In genomic region chr14:24841715-24842496, GRCm38 (mm10) we compare ENCODE assay signal across 9 mouse cellular contexts.
A peak's percentile ranks its signal among the peaks of the same experiment; 100 is the strongest.
DNase-seq lines count a peak whose midpoint lies in the region; ATAC-seq lines count a peak whose summit lies in the region.
"Had no signal": no experiment of that assay in that cellular context is flagged by ENCODE, and none has a peak within 500 bp of the region (broad histone marks: within the 10 kb centered on the region; RNA-seq: fewer than 3 reads in every experiment).

No protein-coding gene starts in this region.

- intact Hi-C loops in heart, postnatal 36 days (cut with DNase I): no loop called here

- H3K4me1 ChIP-seq in hindbrain, embryonic 16.5 days (ENCODE audit: control insufficient read depth, insufficient read depth, low read depth, low read length): peaks cover 23% of the 10 kb centered on the region
- H3K4me1 ChIP-seq in liver, embryonic 11.5 days (replicated peaks; ENCODE audit: control insufficient read depth, insufficient read depth, low read length): no peaks in the 10 kb centered on the region

- H3K4me3 ChIP-seq in hindbrain, embryonic 16.5 days (ENCODE audit: low read length): no peak overlapping the region
- no peak overlapping the region for H3K4me3 ChIP-seq in liver, embryonic 11.5 days (ENCODE audit: low read depth, low read length)

- 0 out of 2 replicates have a peak overlapping the region, but pooled peaks have one; percentile 20 for H3K4me2 ChIP-seq in hindbrain, embryonic 16.5 days (ENCODE audit: low read length)
- no peak overlapping the region for H3K4me2 ChIP-seq in liver, embryonic 11.5 days

- H3K9me3 ChIP-seq in hindbrain, embryonic 16.5 days (ENCODE audit: control insufficient read depth, low read length): no peaks in the 10 kb centered on the region
- H3K9me3 ChIP-seq in liver, embryonic 11.5 days (ENCODE audit: control insufficient read depth, low read length): no peaks in the 10 kb centered on the region

- ATAC-seq in hindbrain, embryonic 16.5 days: peak; percentile 89
- ATAC-seq in liver, embryonic 11.5 days (replicated peaks; ENCODE audit: low FRiP score): no peak

- DNase-seq in R1 (ENCODE audit: low read depth, low spot score): peak; percentile 46
- peak; percentile 30 for DNase-seq in embryo, embryonic 11.5 days (ENCODE audit: low read depth, low spot score)
- DNase-seq in mesoderm, embryonic 11.5 days (ENCODE audit: low read depth, low spot score): peak; percentile 76
- DNase-seq in telencephalon, adult 2 months (ENCODE audit: low read depth, low spot score): peak; percentile 90
- no peak for DNase-seq in adrenal gland, adult 2 months
- DNase-seq in heart, postnatal 36 days: no peak
- no peak for DNase-seq in liver, embryonic 11.5 days (ENCODE audit: low spot score)

- peak overlapping the region; percentile 54 for H3K9ac ChIP-seq in hindbrain, embryonic 16.5 days (ENCODE audit: low read depth, low read length)
- H3K9ac ChIP-seq in liver, embryonic 11.5 days (ENCODE audit: low read depth, low read length): no peak overlapping the region

- peak overlapping the region; percentile 92 for H3K27ac ChIP-seq in hindbrain, embryonic 16.5 days (ENCODE audit: low read depth, low read length)
- no peak overlapping the region for H3K27ac ChIP-seq in liver, embryonic 11.5 days (ENCODE audit: low read depth, low read length)

- no peaks in the 10 kb centered on the region for H3K36me3 ChIP-seq in hindbrain, embryonic 16.5 days (ENCODE audit: control insufficient read depth, insufficient read depth, low read length)
- H3K36me3 ChIP-seq in liver, embryonic 11.5 days (ENCODE audit: control insufficient read depth, insufficient read depth, low read length): no peaks in the 10 kb centered on the region

- no peaks in the 10 kb centered on the region for H3K27me3 ChIP-seq in hindbrain, embryonic 16.5 days (replicated peaks; ENCODE audit: control insufficient read depth, insufficient read depth, low read length)
- no peaks in the 10 kb centered on the region for H3K27me3 ChIP-seq in liver, embryonic 11.5 days (replicated peaks; ENCODE audit: control insufficient read depth, insufficient read depth, low read length)
- H3K27me3 ChIP-seq: CH12.LX had no signal

- WGBS in hindbrain, embryonic 16.5 days: 21% methylated on average over 17 of the region's 17 CpGs
- WGBS in liver, embryonic 11.5 days: 74% methylated on average over 17 of the region's 17 CpGs

Comparison
In these comparisons a context has a peak if more than half of its experiments do, and no peak if none do; other contexts are left out.
1. DNase-seq: peak in R1 (single experiment), embryo, embryonic 11.5 days (single experiment), mesoderm, embryonic 11.5 days (single experiment) and telencephalon, adult 2 months (single experiment); none in adrenal gland, adult 2 months (single experiment), heart, postnatal 36 days (0 of 2) and liver, embryonic 11.5 days (single experiment).